Mouse (Mus musculus) MN1 (cell line): ENCODE results near the gene Rubcnl.

ENCODE experiments used
- DNase-seq: peaks from one replicate; pipeline ENCODE4 v3.0.0-alpha.2; 2016; ENCODE audit warnings: low spot score

The Rubcnl gene

GRCm38 (mm10) chr14:75017877-75018825 lies 2.3 kb downstream of the Rubcnl start:
- no peak for DNase-seq

DNA sequence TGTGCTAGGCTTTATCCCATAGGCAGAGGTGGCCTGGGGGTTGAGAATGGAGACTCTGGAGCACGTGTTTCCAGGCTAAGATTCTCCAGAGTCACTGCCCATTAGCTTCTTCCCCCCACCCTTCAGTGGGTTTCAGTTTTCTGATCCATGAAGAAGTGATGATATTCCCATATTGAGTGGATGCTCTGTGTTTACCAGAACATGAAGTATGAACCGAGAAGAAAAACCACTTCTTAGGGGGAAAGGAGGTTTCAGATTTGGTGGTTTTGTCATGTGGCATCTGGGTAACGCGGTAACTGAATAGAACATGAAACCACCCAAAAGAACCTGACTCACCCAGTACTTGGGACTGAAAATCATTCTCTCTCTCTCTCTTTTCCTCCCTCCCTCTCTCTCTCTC lies 3.0 kb downstream of the Rubcnl start:
- DNase-seq, result no peak

DNA sequence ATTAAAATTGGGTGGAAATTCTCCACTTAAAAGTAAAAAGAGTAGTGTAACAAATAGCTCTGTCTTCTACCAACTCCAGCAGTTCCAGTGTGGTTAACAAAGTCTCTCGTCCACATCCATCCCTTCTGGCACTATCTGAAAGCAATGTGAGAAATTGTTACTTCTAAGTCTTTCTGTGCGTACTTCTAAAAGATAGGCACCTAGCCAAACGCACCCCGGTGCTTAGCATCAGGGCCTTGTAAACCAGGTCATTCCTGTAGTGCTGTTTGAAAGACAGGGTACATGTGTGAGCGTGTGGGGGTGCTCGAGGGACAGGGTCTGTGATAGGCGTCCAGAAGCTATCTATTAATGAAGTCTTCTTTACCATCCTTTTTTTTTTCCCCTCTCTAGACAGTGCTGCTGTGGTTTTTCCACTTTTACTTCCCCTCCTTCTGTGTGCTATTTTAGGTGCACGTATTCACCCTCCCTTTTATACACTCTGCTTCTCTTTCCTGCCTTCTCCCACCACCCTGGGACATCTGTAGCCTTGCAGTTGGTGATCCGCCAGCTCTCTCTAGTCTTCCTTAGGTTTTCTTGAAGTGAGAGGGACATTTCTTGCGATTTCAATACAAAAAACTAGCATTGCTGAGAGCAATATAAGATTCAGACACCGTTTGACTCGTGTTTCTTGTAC lies 4.9 kb downstream of the Rubcnl start:
- no peak for DNase-seq

DNA sequence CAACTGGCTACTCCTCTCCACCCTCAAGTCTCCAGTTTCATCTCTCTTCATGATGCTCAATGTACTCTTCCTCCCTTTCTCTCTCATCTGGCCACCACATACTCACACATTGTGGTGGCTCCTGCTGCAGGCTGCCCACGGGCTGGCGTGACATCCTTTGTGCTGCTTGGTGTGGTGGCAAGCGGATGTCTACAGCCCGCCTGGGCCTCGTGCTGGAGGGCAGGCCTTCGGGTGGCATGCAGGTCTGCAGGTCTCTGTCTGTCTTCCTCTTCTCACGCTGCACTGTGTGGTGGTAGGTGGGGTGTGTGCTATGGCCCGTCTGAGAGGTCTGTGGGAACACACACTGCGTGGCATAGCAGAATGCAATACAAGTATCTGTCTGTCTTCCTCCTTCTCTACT lies 6.7 kb downstream of the Rubcnl start:
- DNase-seq, result no peak

GRCm38 (mm10) chr14:75024793-75025710 lies 9.2 kb downstream of the Rubcnl start:
- DNase-seq, result no peak

DNA sequence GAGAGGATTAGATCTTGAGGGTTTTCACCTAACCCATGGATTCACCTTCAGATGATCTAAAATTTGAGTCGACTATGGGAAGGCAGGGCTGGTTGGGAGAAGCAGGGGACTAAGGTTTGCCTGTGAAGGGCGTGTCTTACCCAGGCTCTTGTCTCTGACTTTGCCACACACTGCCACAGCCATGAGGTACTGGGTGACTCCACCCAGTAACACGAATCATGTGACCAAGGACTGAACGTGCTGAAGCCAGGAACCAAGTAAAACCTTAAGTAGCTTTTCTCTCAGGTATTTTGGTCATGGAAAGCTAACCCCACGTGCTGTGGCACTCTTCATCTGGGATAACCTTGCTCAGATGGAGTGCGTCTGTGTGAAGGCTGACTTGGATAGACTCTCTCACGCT lies 14.9 kb downstream of the Rubcnl start:
- DNase-seq, result no peak

- DNase-seq, result no peak
These were observed 16.3 kb downstream of the Rubcnl start for GRCm38 (mm10) chr14:75031999-75032575.

GRCm38 (mm10) chr14:75032742-75033141 lies 16.9 kb downstream of the Rubcnl start:
- DNase-seq, result no peak

- no peak for DNase-seq
These were observed 18.4 kb downstream of the Rubcnl start for GRCm38 (mm10) chr14:75034240-75034639.

DNA sequence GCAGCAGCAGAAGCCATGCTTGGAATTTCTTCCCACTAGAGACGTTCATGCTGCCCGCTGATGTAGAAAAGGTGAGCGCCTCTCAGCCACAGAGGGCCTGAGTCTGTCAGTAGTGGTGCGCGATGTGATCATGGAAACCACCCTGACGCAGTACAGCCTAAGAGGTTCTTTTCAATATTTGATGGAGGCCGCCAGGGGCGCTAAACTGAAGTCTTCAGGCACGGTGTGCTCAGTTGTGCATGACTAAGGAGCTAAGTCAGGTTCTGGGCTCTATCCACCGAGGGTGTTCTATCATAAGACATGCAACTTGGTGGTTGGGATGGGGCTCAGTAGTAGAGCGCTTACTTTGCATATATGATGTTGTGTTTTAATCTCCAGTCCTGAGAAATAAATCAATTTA lies 19.6 kb downstream of the Rubcnl start:
- no peak for DNase-seq

GRCm38 (mm10) chr14:75045184-75045583 lies 29.4 kb downstream of the Rubcnl start:
- DNase-seq, result no peak

- no peak for DNase-seq
These were observed 36.6 kb downstream of the Rubcnl start for GRCm38 (mm10) chr14:75052451-75052850.

DNA sequence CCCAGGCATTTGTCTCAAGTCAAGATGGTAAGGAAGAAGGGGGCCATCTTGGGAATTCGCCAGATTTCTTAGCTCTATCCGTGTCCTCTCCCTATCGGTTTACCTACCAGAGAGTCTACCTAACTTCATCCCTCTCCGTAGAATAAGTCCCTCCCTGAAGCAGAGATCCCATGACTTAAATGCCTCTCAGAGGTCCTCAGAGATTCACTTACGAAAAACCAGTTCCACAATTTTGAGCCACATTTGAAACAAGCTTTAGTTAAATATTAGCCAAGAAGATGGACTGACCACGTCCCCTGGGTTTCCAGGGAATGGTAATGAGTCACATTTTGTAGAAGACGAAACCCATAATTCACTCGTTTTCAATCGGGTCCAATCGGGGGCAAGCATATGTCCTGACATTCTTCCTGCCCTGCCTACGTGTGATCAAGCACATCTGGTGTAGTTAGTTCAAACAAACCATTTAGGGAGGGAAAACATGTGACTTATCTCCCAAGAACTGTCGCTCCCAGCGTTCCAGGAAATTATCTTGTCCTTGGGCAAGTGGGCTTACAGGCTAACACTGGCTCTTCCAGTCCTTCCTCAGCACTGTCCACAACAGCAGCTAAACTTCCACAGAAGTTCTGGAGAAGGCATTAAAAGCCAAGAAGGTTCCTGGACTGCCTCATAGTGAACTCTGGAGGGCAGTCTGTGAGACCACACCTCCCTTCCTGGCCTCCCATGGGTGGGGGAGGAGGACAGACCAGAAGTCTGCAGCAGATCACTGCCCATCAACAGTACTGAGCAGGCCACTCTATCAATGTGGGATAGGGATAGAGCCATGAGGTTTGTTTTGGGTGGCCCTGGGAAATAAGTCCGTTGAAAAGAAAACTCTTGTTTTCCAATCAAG lies 38.9 kb downstream of the Rubcnl start:
- no peak for DNase-seq

DNA sequence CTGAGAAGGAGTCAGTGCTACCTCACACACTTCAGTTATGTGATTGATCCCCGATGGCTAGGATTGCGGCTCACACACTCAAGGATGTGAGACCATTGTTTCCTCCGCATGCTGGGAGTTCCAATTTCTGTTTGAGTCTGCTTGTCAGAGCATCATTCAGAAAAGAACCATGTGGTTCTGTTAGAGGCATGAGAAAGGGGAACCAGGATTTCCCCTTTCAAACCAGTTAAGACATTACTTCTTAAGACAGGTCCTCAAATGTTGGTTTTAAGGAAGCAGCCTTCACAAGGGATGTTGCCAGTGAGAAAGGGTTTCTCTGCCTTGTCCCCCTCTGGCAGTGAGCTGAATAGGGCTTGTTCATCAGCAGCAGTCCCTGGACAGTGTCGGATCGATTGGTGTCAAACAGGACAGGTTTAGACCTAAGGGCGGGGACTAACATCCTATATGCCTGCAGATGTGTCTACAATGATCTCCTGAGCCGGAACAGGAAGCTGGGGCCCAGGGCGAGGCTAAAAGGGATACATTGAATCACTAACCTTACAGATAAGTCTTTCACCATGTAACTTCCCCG lies 41.1 kb downstream of the Rubcnl start:
- no peak for DNase-seq

DNA sequence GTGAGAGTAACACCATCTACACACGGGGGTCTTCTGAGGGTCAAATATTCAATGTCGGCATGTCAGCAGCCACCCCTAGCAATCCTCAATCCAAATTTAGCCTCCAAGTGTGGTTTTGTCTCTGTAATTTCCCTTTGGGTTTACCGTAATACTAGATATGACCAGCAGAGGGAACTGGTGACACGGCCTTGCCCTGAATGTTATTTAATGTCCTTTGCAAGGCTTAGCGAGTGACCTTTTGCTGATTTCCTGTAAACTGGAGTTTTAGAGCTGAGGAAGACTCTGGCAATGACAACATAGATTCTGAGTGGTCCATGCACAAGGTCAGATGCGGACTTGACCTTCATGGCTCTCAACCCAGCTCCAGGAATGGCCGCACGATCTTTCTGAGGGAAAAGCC lies 44.7 kb downstream of the Rubcnl start:
- DNase-seq, result peak; percentile 44

GRCm38 (mm10) chr14:75063936-75064335 lies 48.1 kb downstream of the Rubcnl start:
- DNase-seq, result no peak

GRCm38 (mm10) chr14:75064520-75064919 lies 48.7 kb downstream of the Rubcnl start:
- DNase-seq, result no peak

DNA sequence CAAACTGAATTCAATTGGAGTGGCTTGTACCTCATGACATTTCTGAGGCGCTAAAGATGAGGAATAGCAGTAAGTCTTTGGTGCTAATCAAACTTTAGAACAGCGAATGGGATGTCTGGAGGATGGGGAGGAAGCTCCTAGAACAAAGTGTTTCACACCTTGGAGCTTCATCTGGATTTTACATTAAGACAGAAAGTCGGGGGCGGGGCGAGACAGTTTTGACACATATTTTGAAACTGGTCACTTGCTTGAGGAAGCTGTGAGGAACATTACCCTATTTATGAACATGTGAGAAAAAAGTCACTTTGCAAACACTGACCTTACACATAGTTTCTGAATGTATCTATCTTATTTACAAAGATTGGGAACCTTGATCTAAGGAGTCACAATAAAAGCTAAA lies 49.4 kb downstream of the Rubcnl start:
- no peak for DNase-seq

DNA sequence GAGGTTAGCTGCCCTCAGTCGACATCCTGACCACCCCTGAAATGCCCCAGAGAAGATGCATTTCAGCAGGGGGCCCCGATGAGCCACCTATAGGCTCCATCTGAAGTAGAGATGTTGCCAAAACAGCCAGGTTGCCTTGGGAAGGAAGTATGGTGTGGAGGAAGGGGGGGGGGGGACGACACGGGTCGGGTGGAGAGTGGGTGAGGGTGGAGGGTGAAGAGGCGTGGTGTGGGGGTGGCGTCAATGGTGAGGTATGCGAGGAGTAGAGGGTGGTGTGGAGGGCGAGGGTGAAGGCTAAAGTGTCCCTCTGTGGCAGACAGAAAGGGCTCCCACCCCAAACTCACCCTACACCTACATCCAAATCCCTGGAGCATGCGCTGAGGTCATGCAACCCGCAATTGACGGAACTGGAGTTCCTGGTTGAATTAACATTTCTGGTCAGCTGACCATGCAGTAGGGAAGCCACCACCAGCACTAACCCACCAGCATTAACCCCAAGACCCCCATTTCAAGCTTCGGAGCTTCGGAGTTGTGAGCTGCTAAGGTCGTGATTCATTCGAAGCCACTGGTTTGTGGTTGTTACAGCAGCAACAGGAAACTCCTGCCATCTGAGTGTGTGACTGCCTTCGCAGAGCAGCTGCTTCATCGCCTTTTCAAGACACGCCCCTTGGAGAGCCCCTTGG lies 52.7 kb downstream of the Rubcnl start:
- no peak for DNase-seq
